Mouse (Mus musculus) limb, embryonic 15.5 days (tissue): ENCODE results near the gene Cmbl. TPM values are rescaled to one million over a fixed set of nuclear protein-coding genes. Genes with fewer than 3 reads are reported as not detected.
"Not testable (repeated sequence)": the region's sequence is repeated elsewhere in the genome, so short reads cannot be mapped to it uniquely, and the experiment has no call there.

Source experiments
- ATAC-seq: fragments of 200-750 bp; cut with Nextera tagmentation; 2 replicates; pipeline ENCODE4 v1.8.0; 2017; ENCODE audit warnings: low read depth, moderate TSS enrichment; ENCODE audit not compliant: insufficient number of reproducible peaks, low FRiP score, low TSS enrichment
- H3K27ac ChIP-seq: fragments of 300-500 bp; sonication (generic); 2 replicates; pipeline ENCODE4 v1.5.1; 2015; ENCODE audit warnings: moderate library complexity, mild to moderate bottlenecking, inconsistent platforms
- H3K27me3 ChIP-seq: fragments of 300-500 bp; sonication (generic); 2 replicates; pipeline ENCODE4 v1.6.1; 2015; ENCODE audit warnings: inconsistent platforms
- H3K36me3 ChIP-seq: fragments of 300-500 bp; sonication (generic); 2 replicates; pipeline ENCODE4 v1.6.1; 2015; ENCODE audit warnings: inconsistent platforms
- H3K4me1 ChIP-seq: fragments of 300-500 bp; sonication (generic); 2 replicates; pipeline ENCODE4 v1.6.1; 2015; ENCODE audit warnings: inconsistent platforms
- H3K4me2 ChIP-seq: fragments of 300-500 bp; sonication (generic); 2 replicates; pipeline ENCODE4 v1.6.1; 2015; ENCODE audit warnings: mild to moderate bottlenecking, inconsistent platforms
- H3K4me3 ChIP-seq: fragments of 300-500 bp; sonication (generic); 2 replicates; pipeline ENCODE4 v1.5.1; 2015; ENCODE audit warnings: mild to moderate bottlenecking, inconsistent platforms
- H3K9ac ChIP-seq: fragments of 300-500 bp; sonication (generic); 2 replicates; pipeline ENCODE4 v1.6.1; 2015; ENCODE audit warnings: inconsistent platforms
- H3K9me3 ChIP-seq: fragments of 300-500 bp; sonication (generic); 2 replicates; pipeline ENCODE4 v1.6.1; 2016; ENCODE audit warnings: inconsistent platforms
- WGBS: fragments of 180-500 bp; shearing (Covaris S2); methylation state at CpG from one replicate; pipeline ENCODE4 v1.1.7; 2015; 5-methylcytosine and 5-hydroxymethylcytosine counted together
- polyA plus RNA-seq: library from polyadenylated mRNA; unstranded; fragments of >200 nt; fragmentation: Nextera tagmentation; extraction: Ambion mirVana; gene quantifications from 2 replicates; pipeline ENCODE4 v1.2.1, GENCODE M21; 2015

Gene Cmbl
- polyA plus RNA-seq, 1 experiment from 2014 or later = 2.7 TPM

- Histone ChIP-seq H3K27me3 (no peaks in the 10 kb centered on the region), H3K27ac (no peak overlapping the region), H3K4me1 (peaks cover 26% of the 10 kb centered on the region), H3K4me3 (no peak overlapping the region), H3K9ac (no peak overlapping the region), H3K36me3 (no peaks in the 10 kb centered on the region), H3K9me3 (no peaks in the 10 kb centered on the region), H3K4me2 (no peak overlapping the region)
- 89% methylated on average over 8 of the region's 8 CpGs for WGBS
- no peak for ATAC-seq
Observed at GRCm38 (mm10) chr15:31570959-31571358, 5.8 kb downstream of the Cmbl start.

GRCm38 (mm10) chr15:31571906-31572722 lies 6.9 kb downstream of the Cmbl start:
- Histone ChIP-seq H3K9ac (no peak overlapping the region), H3K4me1 (peaks cover 26% of the 10 kb centered on the region), H3K27me3 (no peaks in the 10 kb centered on the region), H3K27ac (peak overlapping the region; percentile 51), H3K36me3 (no peaks in the 10 kb centered on the region), H3K4me2 (peak overlapping the region; percentile 14; the same call in 1 of the 2 replicates), H3K9me3 (no peaks in the 10 kb centered on the region), H3K4me3 (no peak overlapping the region)
- peak; percentile 73 for ATAC-seq
- WGBS = 52% methylated on average over 16 of the region's 16 CpGs

- H3K4me3 ChIP-seq = no peak overlapping the region
- 84% methylated on average over 4 of the region's 4 CpGs for WGBS
Observed at GRCm38 (mm10) chr15:31573287-31573686, 8.1 kb downstream of the Cmbl start.

GRCm38 (mm10) chr15:31573692-31574091 lies 8.5 kb downstream of the Cmbl start:
- H3K4me3 ChIP-seq = no peak overlapping the region
- peaks cover 23% of the 10 kb centered on the region for H3K4me1 ChIP-seq
- no peak overlapping the region for H3K27ac ChIP-seq
- H3K9ac ChIP-seq = no peak overlapping the region
- ATAC-seq = no peak
- H3K9me3 ChIP-seq = no peaks in the 10 kb centered on the region
- H3K4me2 ChIP-seq = no peak overlapping the region
- H3K27me3 ChIP-seq = no peaks in the 10 kb centered on the region
- no peaks in the 10 kb centered on the region for H3K36me3 ChIP-seq

More at GRCm38 (mm10) chr15:31573287-31573686, 8.1 kb downstream of the Cmbl start:
- ATAC-seq = no peak
- Histone ChIP-seq H3K36me3 (no peaks in the 10 kb centered on the region), H3K9ac (no peak overlapping the region), H3K27me3 (no peaks in the 10 kb centered on the region), H3K4me1 (peaks cover 26% of the 10 kb centered on the region), H3K27ac (no peak overlapping the region), H3K4me2 (no peak overlapping the region), H3K9me3 (no peaks in the 10 kb centered on the region)

GRCm38 (mm10) chr15:31576076-31576475 lies 10.9 kb downstream of the Cmbl start:
- Histone ChIP-seq H3K27ac (no peak overlapping the region), H3K36me3 (no peaks in the 10 kb centered on the region), H3K9me3 (no peaks in the 10 kb centered on the region), H3K4me1 (peaks cover 9% of the 10 kb centered on the region), H3K27me3 (no peaks in the 10 kb centered on the region), H3K4me2 (no peak overlapping the region), H3K9ac (no peak overlapping the region), H3K4me3 (no peak overlapping the region)
- no peak for ATAC-seq
- 73% methylated on average over 5 of the region's 5 CpGs for WGBS

- 88% methylated on average over 2 of the region's 2 CpGs for WGBS
- H3K27ac ChIP-seq, H3K4me1 ChIP-seq, H3K36me3 ChIP-seq, H3K4me2 ChIP-seq, H3K9me3 ChIP-seq, H3K27me3 ChIP-seq, H3K4me3 ChIP-seq, ATAC-seq, H3K9ac ChIP-seq: not testable (repeated sequence)
Observed at GRCm38 (mm10) chr15:31581086-31581485, 15.9 kb downstream of the Cmbl start.

GRCm38 (mm10) chr15:31583304-31584085 lies 18.3 kb downstream of the Cmbl start:
- H3K4me1 ChIP-seq = no peaks in the 10 kb centered on the region
- WGBS = 91% methylated on average over 13 of the region's 13 CpGs
- no peak overlapping the region for H3K27ac ChIP-seq
- no peaks in the 10 kb centered on the region for H3K27me3 ChIP-seq
- H3K4me3 ChIP-seq = no peak overlapping the region
- ATAC-seq = no peak
- no peaks in the 10 kb centered on the region for H3K9me3 ChIP-seq
- H3K4me2 ChIP-seq = no peak overlapping the region
- H3K36me3 ChIP-seq = no peaks in the 10 kb centered on the region
- no peak overlapping the region for H3K9ac ChIP-seq

- 84% methylated on average over 7 of the region's 7 CpGs for WGBS
- Histone ChIP-seq H3K27ac (no peak overlapping the region), H3K27me3 (no peaks in the 10 kb centered on the region), H3K4me3 (no peak overlapping the region), H3K9ac (no peak overlapping the region), H3K9me3 (no peaks in the 10 kb centered on the region), H3K36me3 (peaks cover 13% of the 10 kb centered on the region), H3K4me1 (no peaks in the 10 kb centered on the region), H3K4me2 (no peak overlapping the region)
- ATAC-seq = no peak
Observed at GRCm38 (mm10) chr15:31585238-31585637, 20.0 kb downstream of the Cmbl start.

GRCm38 (mm10) chr15:31586088-31586487 lies 20.9 kb downstream of the Cmbl start:
- ATAC-seq = no peak
- H3K4me1 ChIP-seq = no peaks in the 10 kb centered on the region
- H3K4me3 ChIP-seq = no peak overlapping the region
- H3K27me3 ChIP-seq = no peaks in the 10 kb centered on the region
- H3K4me2 ChIP-seq = no peak overlapping the region
- no peaks in the 10 kb centered on the region for H3K9me3 ChIP-seq
- H3K9ac ChIP-seq = no peak overlapping the region
- no peak overlapping the region for H3K27ac ChIP-seq
- peaks cover 22% of the 10 kb centered on the region for H3K36me3 ChIP-seq
- WGBS = 86% methylated on average over 5 of the region's 5 CpGs

- Histone ChIP-seq H3K36me3 (peaks cover 26% of the 10 kb centered on the region), H3K9ac (no peak overlapping the region), H3K4me3 (no peak overlapping the region), H3K4me2 (no peak overlapping the region), H3K9me3 (no peaks in the 10 kb centered on the region), H3K27me3 (no peaks in the 10 kb centered on the region), H3K4me1 (no peaks in the 10 kb centered on the region), H3K27ac (no peak overlapping the region)
- 5% methylated on average over 4 of the region's 4 CpGs for WGBS
- no peak for ATAC-seq
Observed at GRCm38 (mm10) chr15:31586519-31586918, 21.3 kb downstream of the Cmbl start.

GRCm38 (mm10) chr15:31587789-31588188 lies 22.6 kb downstream of the Cmbl start:
- H3K9ac ChIP-seq = no peak overlapping the region
- no peak for ATAC-seq
- H3K4me2 ChIP-seq = no peak overlapping the region
- H3K4me3 ChIP-seq = no peak overlapping the region
- H3K27me3 ChIP-seq = no peaks in the 10 kb centered on the region
- H3K27ac ChIP-seq = no peak overlapping the region
- H3K4me1 ChIP-seq = no peaks in the 10 kb centered on the region
- H3K9me3 ChIP-seq = no peaks in the 10 kb centered on the region
- 65% methylated on average over 2 of the region's 2 CpGs for whole genome bisulfite sequencing
- H3K36me3 ChIP-seq = peaks cover 39% of the 10 kb centered on the region

- Histone ChIP-seq H3K4me3 (no peak overlapping the region), H3K36me3 (peaks cover 52% of the 10 kb centered on the region), H3K27ac (peak overlapping the region; percentile 34), H3K9ac (no peak overlapping the region), H3K27me3 (no peaks in the 10 kb centered on the region), H3K9me3 (no peaks in the 10 kb centered on the region), H3K4me2 (no peak overlapping the region), H3K4me1 (no peaks in the 10 kb centered on the region)
- whole genome bisulfite sequencing = 47% methylated on average over 8 of the region's 8 CpGs
- ATAC-seq = no peak
Observed at GRCm38 (mm10) chr15:31588989-31589640, 23.9 kb downstream of the Cmbl start.
